Mouse (Mus musculus) cerebral cortex, adult 2 months (tissue): Measurements from ENCODE around the gene Aqp8.

Source experiments
- WGBS: fragments of 180-500 bp; shearing (Covaris S2); methylation state at CpG from one replicate; pipeline ENCODE4 v1.1.7; 2018; 5-methylcytosine and 5-hydroxymethylcytosine counted together

Aqp8 gene

DNA sequence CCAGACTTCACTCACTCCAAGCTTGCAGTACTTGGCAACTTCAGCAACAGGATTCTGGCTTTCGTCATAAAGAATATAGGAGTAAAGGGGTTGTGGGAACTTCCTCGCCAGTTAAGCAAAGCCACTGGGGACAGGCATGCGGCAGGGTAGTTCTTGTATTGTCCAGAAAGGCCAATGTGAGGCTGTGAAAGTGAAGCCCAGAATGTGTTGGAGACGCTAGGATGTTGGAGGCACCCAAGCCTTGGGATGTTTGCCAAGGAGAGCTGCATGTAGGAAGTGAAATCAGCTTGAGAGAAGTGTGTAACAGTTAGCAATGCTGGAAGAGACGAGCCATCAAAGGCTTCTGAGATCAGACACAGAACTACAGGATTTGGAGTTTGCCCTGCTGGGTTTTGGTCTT is 25.6 kb downstream of the Aqp8 start:
- WGBS: 22% methylated on average over 5 of the region's 5 CpGs

DNA sequence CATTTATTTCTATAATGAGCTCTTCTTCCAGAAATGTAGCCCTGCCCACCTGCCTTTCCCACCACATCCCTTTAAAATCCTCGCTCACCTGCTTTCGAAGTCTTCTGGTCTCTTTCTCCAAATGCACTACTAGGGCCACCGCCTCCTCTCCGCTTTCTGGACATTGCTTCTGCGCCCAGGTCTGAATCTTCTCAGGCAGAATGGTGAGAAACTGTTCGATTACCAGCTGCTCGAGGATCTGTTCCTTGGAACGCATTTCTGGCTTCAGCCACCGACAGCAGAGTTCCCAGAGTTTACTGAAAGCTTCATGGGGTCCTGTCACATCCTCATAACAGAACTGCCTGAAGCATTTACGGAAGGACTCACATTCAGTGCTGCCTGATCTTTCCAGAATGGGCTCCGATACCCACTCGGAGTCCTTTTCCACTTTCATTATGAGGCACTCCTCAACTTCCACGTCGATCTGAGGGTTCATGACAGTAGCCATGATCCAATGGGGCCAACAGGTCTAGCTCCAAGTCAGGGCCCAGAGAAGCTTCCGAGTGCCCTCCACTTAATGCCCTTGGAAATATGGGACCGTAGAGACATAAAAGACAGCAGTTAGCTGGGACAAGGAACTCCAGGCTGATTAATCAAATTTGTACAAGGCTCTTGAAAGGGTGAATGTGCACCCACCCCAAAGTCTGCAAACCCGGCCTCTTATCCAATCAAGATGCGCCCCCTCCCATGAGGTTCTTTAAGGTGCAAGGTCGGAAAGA is 37.6 kb downstream of the Aqp8 start:
- 18% methylated on average over 19 of the region's 19 CpGs for WGBS

GRCm38 (mm10) chr7:123500239-123501219 is 38.4 kb downstream of the Aqp8 start, which contains the start of gene Zkscan2:
Gene Zkscan2 (minus strand): TSS chr7:123500449.
- WGBS: 1% methylated on average over 71 of the region's 71 CpGs

GRCm38 (mm10) chr7:123503358-123503757 is 41.3 kb downstream of the Aqp8 start:
- 61% methylated on average over 1 of the region's 1 CpGs for WGBS

- 48% methylated on average over 7 of the region's 7 CpGs for WGBS
Observed at GRCm38 (mm10) chr7:123507946-123508345, 45.9 kb downstream of the Aqp8 start.
